Mouse (Mus musculus): ENCODE measurements around the gene Wnt10b.

The Wnt10b gene

DNA sequence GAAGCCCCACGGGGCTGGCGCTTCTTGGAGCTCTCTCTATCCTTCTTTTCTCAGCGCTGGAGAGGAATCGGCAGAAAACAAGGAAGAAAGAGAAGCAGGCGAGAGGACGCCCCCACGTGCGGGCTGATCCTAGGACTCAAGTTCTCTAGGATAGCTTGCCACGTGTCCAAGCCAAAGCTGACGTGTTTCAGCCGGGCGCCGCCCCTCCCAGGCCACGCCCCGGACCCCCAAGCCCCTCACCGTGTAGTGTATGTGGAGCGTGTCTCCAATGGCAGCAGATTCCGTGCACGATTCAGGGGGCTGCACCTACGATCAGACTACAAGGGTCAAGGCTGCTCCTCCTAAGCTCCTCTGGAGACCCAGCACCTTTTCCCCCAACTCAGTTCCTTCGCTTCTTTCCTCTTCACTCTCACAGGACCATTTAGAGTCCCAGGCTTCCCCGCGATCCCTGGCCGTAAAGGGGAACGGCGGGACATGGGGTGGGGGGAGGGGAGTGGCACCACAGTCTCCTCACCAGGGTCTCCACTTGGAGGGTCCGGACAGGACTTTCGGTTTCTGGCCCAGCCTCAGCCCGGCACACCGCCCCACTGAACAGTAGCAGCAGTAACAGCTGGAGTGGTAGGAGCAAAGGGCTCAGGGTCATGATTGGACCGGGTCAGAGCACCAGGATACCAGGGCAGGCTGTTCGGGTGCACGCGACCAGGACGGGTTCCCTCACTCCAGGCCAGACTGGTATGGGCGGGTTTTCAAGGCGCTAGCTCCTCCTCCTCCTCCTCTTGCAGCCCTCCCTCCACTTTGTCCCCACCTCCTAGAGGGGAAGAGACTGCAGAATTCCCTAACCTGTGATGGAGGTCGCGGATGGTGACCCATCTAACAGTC lies 50.3 kb downstream of the Wnt10b start, which contains the start of gene Fkbp11:
Gene Fkbp11 (minus strand): TSS at position 756 of the 879 bp plus-strand sequence.
- DNase-seq = peak in 1 of 2 experiments; percentile 17

GRCm38 (mm10) chr15:98726746-98727145 lies 51.2 kb downstream of the Wnt10b start:
- no peak for DNase-seq

DNA sequence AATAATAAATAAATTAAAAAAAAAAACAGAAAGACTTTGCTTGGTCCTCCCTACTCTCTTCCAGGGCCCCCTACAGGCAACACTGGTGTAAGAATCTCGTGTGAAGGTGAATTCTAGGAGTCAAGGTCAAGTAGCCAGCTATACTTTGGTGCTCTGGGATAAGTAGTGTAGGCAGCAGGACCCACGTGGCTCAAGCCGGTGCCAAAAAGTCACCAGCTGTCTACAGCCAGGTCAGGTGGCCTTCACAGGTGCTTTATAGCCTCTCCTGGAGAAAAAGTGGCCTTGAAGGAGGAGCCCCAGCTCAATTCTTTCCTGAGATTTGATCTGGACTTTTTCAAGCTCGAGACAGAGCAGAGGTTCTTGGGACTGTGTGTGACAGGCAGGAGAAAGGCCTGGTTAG lies 51.9 kb downstream of the Wnt10b start:
- no peak for DNase-seq

DNA sequence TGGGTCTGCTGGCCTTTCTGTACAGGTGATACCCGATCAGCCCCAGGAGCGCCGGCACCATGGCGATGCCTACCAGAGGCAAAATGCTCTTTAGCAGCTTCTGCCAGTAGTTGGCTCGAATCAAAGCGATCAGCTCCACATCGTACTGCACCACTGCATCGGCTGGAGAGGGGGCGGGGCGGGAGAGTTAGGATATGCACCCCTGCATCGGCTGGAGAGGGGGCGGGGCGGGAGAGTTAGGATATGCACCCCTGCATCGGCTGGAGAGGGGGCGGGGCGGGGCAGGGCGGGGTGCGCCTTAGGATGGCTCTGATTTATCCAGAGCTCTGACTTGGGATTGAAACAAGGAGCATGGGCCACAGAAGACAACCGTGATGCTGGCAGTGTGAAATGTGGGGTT lies 53.5 kb downstream of the Wnt10b start:
- DNase-seq = no peak

DNA sequence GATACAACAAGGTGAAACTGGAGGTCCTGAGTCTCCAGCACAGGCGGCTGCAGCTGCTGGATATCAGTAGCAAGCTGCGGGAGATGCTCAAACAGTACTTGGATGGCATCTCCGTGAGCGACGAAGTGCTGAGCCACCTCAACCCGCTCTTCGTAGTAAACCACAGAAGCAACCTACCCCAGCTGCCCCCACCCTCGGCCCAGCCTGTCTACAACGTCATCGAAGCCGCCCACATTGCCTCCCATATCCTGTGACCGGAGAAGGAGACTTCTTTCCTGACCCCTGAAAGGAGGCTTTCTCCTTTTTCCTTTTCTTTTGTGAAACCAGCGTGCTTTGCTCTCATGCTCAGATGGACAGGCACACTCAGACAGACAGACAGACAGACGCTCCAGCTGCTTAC lies 55.1 kb downstream of the Wnt10b start:
- DNase-seq = no peak

DNA sequence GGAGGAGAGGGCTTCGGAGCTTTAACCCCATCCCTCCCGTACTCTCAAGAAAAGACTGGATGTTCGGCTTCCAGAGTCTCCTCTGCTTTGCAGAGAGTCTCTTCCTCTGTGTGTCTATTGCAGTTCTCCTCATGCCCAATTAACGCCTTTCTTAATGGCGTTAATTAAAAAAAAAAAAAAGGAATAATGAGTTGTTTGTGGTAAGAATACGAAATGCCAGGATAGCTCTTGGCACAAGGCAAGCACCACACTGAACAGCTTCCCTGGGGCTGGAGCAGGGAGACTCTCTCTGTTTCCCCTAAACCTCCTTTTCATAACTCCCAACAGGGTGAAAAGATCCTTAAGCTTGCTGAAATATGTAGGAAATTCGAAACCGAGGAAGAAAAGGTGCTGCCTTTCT lies 55.8 kb downstream of the Wnt10b start:
- no peak for DNase-seq
